Mouse (Mus musculus) small intestine, adult 2 months (tissue): ENCODE measurements around the gene Mab21l2. TPM values are rescaled to one million over a fixed set of nuclear protein-coding genes. Genes with fewer than 3 reads are reported as not detected.

Experiments
- H3K27ac ChIP-seq: fragments of 200-500 bp; 2 replicates; pipeline ENCODE4 v1.5.1; 2012; ENCODE audit warnings: low read depth, low read length, control low read depth, inconsistent platforms; ENCODE audit not compliant: insufficient read depth
- H3K27me3 ChIP-seq: fragments of 200-500 bp; 2 replicates; pipeline ENCODE4 v1.6.1; 2012; ENCODE audit warnings: mild to moderate bottlenecking, moderate library complexity, low read length, inconsistent platforms; ENCODE audit not compliant: control insufficient read depth, insufficient read depth
- H3K36me3 ChIP-seq: fragments of 200-500 bp; 2 replicates; pipeline ENCODE4 v1.6.1; 2012; ENCODE audit warnings: mild to moderate bottlenecking, low read length, control low read depth, inconsistent platforms; ENCODE audit not compliant: control insufficient read depth, insufficient read depth
- H3K4me1 ChIP-seq: fragments of 200-500 bp; 2 replicates; pipeline ENCODE4 v1.6.1; 2012; ENCODE audit warnings: low read length, inconsistent platforms, mixed read lengths; ENCODE audit not compliant: control insufficient read depth, insufficient read depth, insufficient read length
- H3K4me3 ChIP-seq: fragments of 200-500 bp; 2 replicates; pipeline ENCODE4 v1.5.1; 2012; ENCODE audit warnings: low read depth, mild to moderate bottlenecking, control low read depth, inconsistent platforms, low read length, moderate library complexity
- CTCF ChIP-seq: fragments of 200-500 bp; IDR thresholded peaks from 2 replicates; pipeline ENCODE4 v1.5.1; 2012; ENCODE audit warnings: low read depth, mild to moderate bottlenecking, control low read depth, inconsistent platforms, low read length, moderate library complexity, mixed read lengths; ENCODE audit not compliant: insufficient replicate concordance, insufficient read length; ENCODE audit errors: extremely low read depth
- POLR2A ChIP-seq: fragments of 200-500 bp; IDR thresholded peaks from 2 replicates; pipeline ENCODE4 v1.6.1; 2012; ENCODE audit warnings: low read depth, mild to moderate bottlenecking, control low read depth, inconsistent platforms, low read length, moderate library complexity
- WGBS: fragments of 180-500 bp; shearing (Covaris S2); methylation state at CpG from one replicate; pipeline ENCODE4 v1.1.7; 2018; 5-methylcytosine and 5-hydroxymethylcytosine counted together
- polyA plus RNA-seq: library from polyadenylated mRNA; depleted of rRNA; stranded (reverse); fragments of >200 nt; gene quantifications from 2 replicates; pipeline ENCODE4 v1.2.3, GENCODE M21; 2012; rRNA removed

The Mab21l2 gene
- polyA plus RNA-seq = 7.0 and 12.0 TPM in 2 replicates

GRCm38 (mm10) chr3:86548091-86549015, at the start of gene Mab21l2:
Mab21l2 (minus strand) TSS chr3:86548629.
- TF ChIP-seq CTCF (no peak), POLR2A (peak; percentile 28; the same call in 1 of the 2 replicates)
- Histone ChIP-seq H3K4me1 (no peaks in the 10 kb centered on the region), H3K4me3 (peak within 1 kb of the TSS; percentile 68), H3K27ac (peak within 1 kb of the TSS; percentile 75), H3K27me3 (no peaks in the 10 kb centered on the region), H3K36me3 (peaks cover 3% of the 10 kb centered on the region; the same call in 1 of the 2 replicates)
- 67% methylated on average over 25 of the region's 25 CpGs for WGBS

- Histone ChIP-seq H3K27me3 (no peaks in the 10 kb centered on the region), H3K36me3 (no peaks in the 10 kb centered on the region), H3K4me1 (no peaks in the 10 kb centered on the region), H3K27ac (no peak overlapping the region), H3K4me3 (no peak overlapping the region)
- no peak for TF ChIP-seq POLR2A
- TF ChIP-seq CTCF = no peak
Measured at GRCm38 (mm10) chr3:86575312-86575711, 26.9 kb upstream of the Mab21l2 start.

- Histone ChIP-seq H3K27me3 (no peaks in the 10 kb centered on the region), H3K36me3 (no peaks in the 10 kb centered on the region), H3K4me3 (no peak overlapping the region), H3K4me1 (no peaks in the 10 kb centered on the region), H3K27ac (no peak overlapping the region)
- TF ChIP-seq POLR2A (no peak), CTCF (no peak)
- 94% methylated on average over 3 of the region's 3 CpGs for WGBS
Measured at GRCm38 (mm10) chr3:86572519-86573244, 24.3 kb upstream of the Mab21l2 start.

- no peak for TF ChIP-seq POLR2A
- TF ChIP-seq CTCF = no peak
- H3K36me3 ChIP-seq = no peaks in the 10 kb centered on the region
- no peaks in the 10 kb centered on the region for H3K4me1 ChIP-seq
- no peak overlapping the region for H3K27ac ChIP-seq
- WGBS = 77% methylated on average over 4 of the region's 4 CpGs
- H3K4me3 ChIP-seq = no peak overlapping the region
- no peaks in the 10 kb centered on the region for H3K27me3 ChIP-seq
Measured at GRCm38 (mm10) chr3:86571518-86571917, 23.1 kb upstream of the Mab21l2 start.

GRCm38 (mm10) chr3:86567312-86567711, 18.9 kb upstream of the Mab21l2 start:
- 86% methylated on average over 4 of the region's 4 CpGs for WGBS
- no peak overlapping the region for H3K4me3 ChIP-seq
- H3K4me1 ChIP-seq = no peaks in the 10 kb centered on the region
- H3K27ac ChIP-seq = no peak overlapping the region
- no peaks in the 10 kb centered on the region for H3K27me3 ChIP-seq
- TF ChIP-seq POLR2A (no peak), CTCF (no peak)
- no peaks in the 10 kb centered on the region for H3K36me3 ChIP-seq

- no peak for TF ChIP-seq POLR2A
- Histone ChIP-seq H3K27me3 (no peaks in the 10 kb centered on the region), H3K4me1 (no peaks in the 10 kb centered on the region; the same call in 1 of the 2 replicates), H3K4me3 (no peak overlapping the region), H3K36me3 (no peaks in the 10 kb centered on the region), H3K27ac (no peak overlapping the region)
- WGBS = 100% methylated on average over 1 of the region's 1 CpGs
Measured at GRCm38 (mm10) chr3:86561396-86561795, 13.0 kb upstream of the Mab21l2 start.

GRCm38 (mm10) chr3:86561023-86561344, 12.6 kb upstream of the Mab21l2 start:
- H3K4me3 ChIP-seq = no peak overlapping the region
- H3K36me3 ChIP-seq = no peaks in the 10 kb centered on the region
- WGBS = 94% methylated on average over 1 of the region's 1 CpGs
- no peak overlapping the region for H3K27ac ChIP-seq
- no peaks in the 10 kb centered on the region; the same call in 1 of the 2 replicates for H3K4me1 ChIP-seq
- H3K27me3 ChIP-seq = no peaks in the 10 kb centered on the region
- TF ChIP-seq POLR2A = no peak
- TF ChIP-seq CTCF = no peak
